Mouse (Mus musculus) liver, embryonic 12.5 days (tissue): Measurements from ENCODE around the gene Eif2b2. TPM values are rescaled to one million over a fixed set of nuclear protein-coding genes. Genes with fewer than 3 reads are reported as not detected.

Experiments used
- ATAC-seq: fragments of 200-750 bp; cut with Nextera tagmentation; 2 replicates; pipeline ENCODE4 v1.8.0; 2017; ENCODE audit warnings: moderate number of reproducible peaks, mild to moderate bottlenecking, moderate library complexity
- H3K27ac ChIP-seq: fragments of 300-500 bp; sonication (generic); 2 replicates; pipeline ENCODE4 v1.5.1; 2016; ENCODE audit warnings: mild to moderate bottlenecking
- H3K27me3 ChIP-seq: fragments of 300-500 bp; sonication (generic); replicated peaks from 2 replicates; pipeline ENCODE4 v1.6.1; 2016; ENCODE audit warnings: mild to moderate bottlenecking, moderate library complexity
- H3K36me3 ChIP-seq: fragments of 300-500 bp; sonication (generic); 2 replicates; pipeline ENCODE4 v1.6.1; 2016; ENCODE audit warnings: mild to moderate bottlenecking, moderate library complexity
- H3K4me1 ChIP-seq: fragments of 300-500 bp; sonication (generic); 2 replicates; pipeline ENCODE4 v1.6.1; 2016
- H3K4me2 ChIP-seq: fragments of 300-500 bp; sonication (generic); 2 replicates; pipeline ENCODE4 v1.6.1; 2016; ENCODE audit warnings: mild to moderate bottlenecking, moderate library complexity
- H3K4me3 ChIP-seq: fragments of 300-500 bp; sonication (generic); 2 replicates; pipeline ENCODE4 v1.5.1; 2016; ENCODE audit warnings: mild to moderate bottlenecking, moderate library complexity
- H3K9ac ChIP-seq: fragments of 300-500 bp; sonication (generic); 2 replicates; pipeline ENCODE4 v1.6.1; 2016; ENCODE audit warnings: mild to moderate bottlenecking, moderate library complexity
- H3K9me3 ChIP-seq: fragments of 300-500 bp; sonication (generic); replicated peaks from 2 replicates; pipeline ENCODE4 v1.6.1; 2016; ENCODE audit warnings: mild to moderate bottlenecking, moderate library complexity
- WGBS: fragments of 180-500 bp; shearing (Covaris S2); methylation state at CpG from one replicate; pipeline ENCODE4 v1.1.7; 2016; ENCODE audit not compliant: insufficient replicate concordance; 5-methylcytosine and 5-hydroxymethylcytosine counted together
- polyA plus RNA-seq: library from polyadenylated mRNA; unstranded; fragments of >200 nt; fragmentation: Nextera tagmentation; extraction: Ambion mirVana; gene quantifications from 2 replicates; pipeline ENCODE4 v1.2.1, GENCODE M21; 2016

Gene Eif2b2
- polyA plus RNA-seq, 1 experiment from 2014 or later = 60.9 TPM

GRCm38 (mm10) chr12:85181475-85182344, 37.6 kb upstream of the Eif2b2 start:
- Histone ChIP-seq H3K36me3 (no peaks in the 10 kb centered on the region), H3K9ac (no peak overlapping the region), H3K4me2 (no peak overlapping the region), H3K4me3 (no peak overlapping the region), H3K27me3 (peaks cover 85% of the 10 kb centered on the region), H3K4me1 (peaks cover 10% of the 10 kb centered on the region; the same call in 1 of the 2 replicates), H3K27ac (no peak overlapping the region), H3K9me3 (no peaks in the 10 kb centered on the region)
- 32% methylated on average over 17 of the region's 17 CpGs for WGBS
- no peak for ATAC-seq

GRCm38 (mm10) chr12:85182345-85182643, 37.0 kb upstream of the Eif2b2 start:
- Histone ChIP-seq H3K9ac (no peak overlapping the region), H3K9me3 (no peaks in the 10 kb centered on the region), H3K4me2 (no peak overlapping the region), H3K4me1 (peaks cover 4% of the 10 kb centered on the region; the same call in 1 of the 2 replicates), H3K4me3 (no peak overlapping the region), H3K27ac (no peak overlapping the region), H3K27me3 (peaks cover 79% of the 10 kb centered on the region), H3K36me3 (no peaks in the 10 kb centered on the region)
- WGBS = 26% methylated on average over 8 of the region's 8 CpGs
- ATAC-seq = no peak

GRCm38 (mm10) chr12:85182898-85183297, 36.4 kb upstream of the Eif2b2 start:
- H3K4me1 ChIP-seq = no peaks in the 10 kb centered on the region
- no peak overlapping the region for H3K4me2 ChIP-seq
- ATAC-seq = no peak
- H3K9me3 ChIP-seq = no peaks in the 10 kb centered on the region
- H3K9ac ChIP-seq = no peak overlapping the region
- 57% methylated on average over 5 of the region's 5 CpGs for WGBS
- no peaks in the 10 kb centered on the region for H3K36me3 ChIP-seq
- peaks cover 73% of the 10 kb centered on the region for H3K27me3 ChIP-seq
- no peak overlapping the region for H3K4me3 ChIP-seq
- no peak overlapping the region for H3K27ac ChIP-seq

GRCm38 (mm10) chr12:85184118-85184517, 35.2 kb upstream of the Eif2b2 start:
- no peaks in the 10 kb centered on the region for H3K36me3 ChIP-seq
- no peak overlapping the region for H3K9ac ChIP-seq
- H3K27ac ChIP-seq = no peak overlapping the region
- ATAC-seq = no peak
- peaks cover 61% of the 10 kb centered on the region for H3K27me3 ChIP-seq
- H3K9me3 ChIP-seq = no peaks in the 10 kb centered on the region
- no peak overlapping the region for H3K4me2 ChIP-seq
- 56% methylated on average over 5 of the region's 5 CpGs for WGBS
- no peak overlapping the region for H3K4me3 ChIP-seq
- no peaks in the 10 kb centered on the region for H3K4me1 ChIP-seq

GRCm38 (mm10) chr12:85185810-85186209, 33.5 kb upstream of the Eif2b2 start:
- H3K9ac ChIP-seq = no peak overlapping the region
- H3K4me1 ChIP-seq = no peaks in the 10 kb centered on the region
- H3K27me3 ChIP-seq = peaks cover 44% of the 10 kb centered on the region
- H3K27ac ChIP-seq = no peak overlapping the region
- H3K9me3 ChIP-seq = no peaks in the 10 kb centered on the region
- no peak overlapping the region for H3K4me2 ChIP-seq
- no peak for ATAC-seq
- no peaks in the 10 kb centered on the region for H3K36me3 ChIP-seq
- WGBS = 53% methylated on average over 8 of the region's 8 CpGs
- no peak overlapping the region for H3K4me3 ChIP-seq

- no peak overlapping the region for H3K27ac ChIP-seq
- H3K4me2 ChIP-seq = no peak overlapping the region
- H3K36me3 ChIP-seq = no peaks in the 10 kb centered on the region
- peaks cover 39% of the 10 kb centered on the region for H3K27me3 ChIP-seq
- no peak overlapping the region for H3K4me3 ChIP-seq
- H3K4me1 ChIP-seq = no peaks in the 10 kb centered on the region
- H3K9ac ChIP-seq = no peak overlapping the region
- no peak for ATAC-seq
- H3K9me3 ChIP-seq = no peaks in the 10 kb centered on the region
- 51% methylated on average over 7 of the region's 7 CpGs for WGBS
Observed at GRCm38 (mm10) chr12:85186361-85186760, 32.9 kb upstream of the Eif2b2 start.

- no peak overlapping the region for H3K27ac ChIP-seq
- H3K4me3 ChIP-seq = no peak overlapping the region
- ATAC-seq = no peak
- WGBS = 54% methylated on average over 7 of the region's 7 CpGs
- peaks cover 7% of the 10 kb centered on the region; the same call in 1 of the 2 replicates for H3K4me1 ChIP-seq
- H3K36me3 ChIP-seq = no peaks in the 10 kb centered on the region
- H3K9me3 ChIP-seq = no peaks in the 10 kb centered on the region
- no peak overlapping the region for H3K9ac ChIP-seq
- peaks cover 5% of the 10 kb centered on the region; the same call in 1 of the 2 replicates for H3K27me3 ChIP-seq
- no peak overlapping the region for H3K4me2 ChIP-seq
Observed at GRCm38 (mm10) chr12:85190290-85190689, 29.0 kb upstream of the Eif2b2 start.

GRCm38 (mm10) chr12:85192461-85193108, 26.7 kb upstream of the Eif2b2 start:
- Histone ChIP-seq H3K4me2 (0 out of 2 replicates have a peak overlapping the region, but pooled peaks have one; percentile 21), H3K9ac (no peak overlapping the region)
- ATAC-seq = no peak

GRCm38 (mm10) chr12:85193146-85193545, 26.1 kb upstream of the Eif2b2 start:
- Histone ChIP-seq H3K4me3 (no peak overlapping the region), H3K4me1 (peaks cover 7% of the 10 kb centered on the region; the same call in 1 of the 2 replicates), H3K9me3 (no peaks in the 10 kb centered on the region), H3K27me3 (no peaks in the 10 kb centered on the region; the same call in 1 of the 2 replicates), H3K4me2 (no peak overlapping the region), H3K9ac (no peak overlapping the region), H3K36me3 (no peaks in the 10 kb centered on the region), H3K27ac (no peak overlapping the region)
- 72% methylated on average over 10 of the region's 10 CpGs for WGBS
- no peak for ATAC-seq

More at GRCm38 (mm10) chr12:85192461-85193108, 26.7 kb upstream of the Eif2b2 start:
- Histone ChIP-seq H3K27ac (no peak overlapping the region), H3K4me3 (no peak overlapping the region), H3K27me3 (no peaks in the 10 kb centered on the region; the same call in 1 of the 2 replicates), H3K9me3 (no peaks in the 10 kb centered on the region), H3K4me1 (peaks cover 7% of the 10 kb centered on the region; the same call in 1 of the 2 replicates), H3K36me3 (no peaks in the 10 kb centered on the region)
- 25% methylated on average over 19 of the region's 19 CpGs for WGBS

- Histone ChIP-seq H3K27ac (no peak overlapping the region), H3K27me3 (no peaks in the 10 kb centered on the region; the same call in 1 of the 2 replicates), H3K4me3 (no peak overlapping the region), H3K9ac (no peak overlapping the region), H3K4me2 (no peak overlapping the region), H3K4me1 (peaks cover 7% of the 10 kb centered on the region; the same call in 1 of the 2 replicates), H3K36me3 (no peaks in the 10 kb centered on the region), H3K9me3 (no peaks in the 10 kb centered on the region)
- 76% methylated on average over 11 of the region's 11 CpGs for WGBS
- no peak for ATAC-seq
Observed at GRCm38 (mm10) chr12:85193923-85194622, 25.2 kb upstream of the Eif2b2 start.

- no peak for ATAC-seq
- Histone ChIP-seq H3K4me1 (peaks cover 7% of the 10 kb centered on the region; the same call in 1 of the 2 replicates), H3K4me3 (no peak overlapping the region), H3K9me3 (no peaks in the 10 kb centered on the region), H3K36me3 (no peaks in the 10 kb centered on the region), H3K27me3 (no peaks in the 10 kb centered on the region; the same call in 1 of the 2 replicates), H3K27ac (no peak overlapping the region), H3K9ac (no peak overlapping the region), H3K4me2 (no peak overlapping the region)
- WGBS = 76% methylated on average over 4 of the region's 4 CpGs
Observed at GRCm38 (mm10) chr12:85194623-85195018, 24.7 kb upstream of the Eif2b2 start.
